Mouse (Mus musculus) CH12.LX (cell line): ENCODE data around the gene Fos. TPM values are rescaled to one million over a fixed set of nuclear protein-coding genes. Genes with fewer than 3 reads are reported as not detected.

Experiments
- DNase-seq: peaks from one replicate; pipeline ENCODE4 v3.0.0-alpha.2; 2013; ENCODE audit errors: extremely low read depth
- H3K27ac ChIP-seq: 2 replicates; pipeline ENCODE4 v1.5.1; 2012; ENCODE audit warnings: low read depth, mild to moderate bottlenecking, control low read depth, moderate library complexity; ENCODE audit not compliant: insufficient read depth
- H3K27me3 ChIP-seq: replicated peaks from 2 replicates; pipeline ENCODE3; 2012; ENCODE audit warnings: inconsistent platforms
- H3K36me3 ChIP-seq, 2 experiments: replicated peaks in 1 of 2; 2 replicates each; pipeline versions ENCODE3 to v1.6.1; 2012; ENCODE audit warnings: inconsistent platforms in 1 of 2, low read length in 1 of 2, mild to moderate bottlenecking in 1 of 2, mixed read lengths in 1 of 2, moderate library complexity in 1 of 2; ENCODE audit not compliant: control insufficient read depth in 1 of 2, insufficient read depth in 1 of 2
- H3K4me1 ChIP-seq, 2 experiments: 2 replicates each; pipeline ENCODE4 v1.6.1; 2012; ENCODE audit warnings: inconsistent platforms in 1 of 2, moderate library complexity in 1 of 2; ENCODE audit not compliant: insufficient read depth in 2 of 2, control insufficient read depth in 1 of 2
- H3K4me2 ChIP-seq: 2 replicates; pipeline ENCODE4 v1.6.1; 2012; ENCODE audit warnings: low read depth, mild to moderate bottlenecking, control low read depth; ENCODE audit not compliant: poor library complexity, insufficient read depth, severe bottlenecking
- H3K4me3 ChIP-seq, 3 experiments: fragments of 150-350 bp in 1 of 3; sonication (generic) in 1 of 3; replicated peaks in 1 of 3; 2 replicates each; pipeline versions ENCODE3 to v1.5.1; 2011 to 2012; ENCODE audit warnings: low read depth in 2 of 3, low read length in 2 of 3, mild to moderate bottlenecking in 2 of 3, moderate library complexity in 2 of 3, control low read depth in 1 of 3, improper control_type of control experiment in 1 of 3, inconsistent platforms in 1 of 3, mixed read lengths in 1 of 3; ENCODE audit not compliant: poor library complexity in 1 of 3
- H3K79me2 ChIP-seq: replicated peaks from 2 replicates; pipeline ENCODE4 v1.6.1; 2012; ENCODE audit warnings: mild to moderate bottlenecking, moderate library complexity; ENCODE audit not compliant: control insufficient read depth, poor library complexity, insufficient read depth, severe bottlenecking; ENCODE audit errors: extremely low read depth
- H3K9ac ChIP-seq: 2 replicates; pipeline ENCODE4 v1.6.1; 2012; ENCODE audit warnings: low read depth, mild to moderate bottlenecking, control low read depth, moderate library complexity; ENCODE audit not compliant: insufficient read depth
- H3K9me3 ChIP-seq: replicated peaks from 2 replicates; pipeline ENCODE3; 2012; ENCODE audit warnings: low read length, inconsistent platforms, mixed read lengths
- BHLHE40 ChIP-seq: IDR thresholded peaks from 2 replicates; pipeline ENCODE4 v1.6.1; 2011; ENCODE audit warnings: mild to moderate bottlenecking, low read depth, low read length, improper control_type of control experiment
- E2F4 ChIP-seq: IDR thresholded peaks from 2 replicates; pipeline ENCODE4 v1.6.1; 2011; ENCODE audit warnings: low read depth, low read length, improper control_type of control experiment; ENCODE audit not compliant: insufficient replicate concordance
- ELF1 ChIP-seq: IDR thresholded peaks from 2 replicates; pipeline ENCODE4 v1.6.1; 2014; ENCODE audit warnings: low read depth, mild to moderate bottlenecking, inconsistent platforms, low read length, improper control_type of control experiment
- EP300 ChIP-seq: IDR thresholded peaks from 2 replicates; pipeline ENCODE4 v1.6.1; 2011; ENCODE audit warnings: low read length, improper control_type of control experiment
- ETS1 ChIP-seq: conservative IDR thresholded peaks from 2 replicates; pipeline ENCODE4 v1.6.1; 2012; ENCODE audit warnings: low read depth, mild to moderate bottlenecking, inconsistent platforms, low read length, improper control_type of control experiment, moderate library complexity
- GABPA ChIP-seq: IDR thresholded peaks from 2 replicates; pipeline ENCODE4 v1.6.1; 2012; ENCODE audit warnings: low read depth, low read length, improper control_type of control experiment, inconsistent platforms; ENCODE audit not compliant: insufficient replicate concordance
- IRF4 ChIP-seq: IDR thresholded peaks from 2 replicates; pipeline ENCODE4 v1.6.1; 2014; ENCODE audit warnings: low read depth, mild to moderate bottlenecking, inconsistent platforms, low read length, improper control_type of control experiment
- JUN ChIP-seq: IDR thresholded peaks from 2 replicates; pipeline ENCODE4 v1.6.1; 2011; ENCODE audit warnings: low read depth, mild to moderate bottlenecking, low read length, improper control_type of control experiment, moderate library complexity; ENCODE audit not compliant: insufficient read depth
- KAT2A ChIP-seq: IDR thresholded peaks from 2 replicates; pipeline ENCODE4 v1.6.1; 2012; ENCODE audit warnings: low read length, improper control_type of control experiment, inconsistent platforms; ENCODE audit not compliant: insufficient replicate concordance
- MAFK ChIP-seq: IDR thresholded peaks from 2 replicates; pipeline ENCODE4 v1.6.1; 2011; ENCODE audit warnings: low read length, improper control_type of control experiment; ENCODE audit not compliant: insufficient replicate concordance
- MAZ ChIP-seq: IDR thresholded peaks from 2 replicates; pipeline ENCODE4 v1.6.1; 2012; ENCODE audit warnings: low read depth, mild to moderate bottlenecking, inconsistent platforms, low read length, improper control_type of control experiment, moderate library complexity
- MEF2A ChIP-seq: IDR thresholded peaks from 2 replicates; pipeline ENCODE4 v1.6.1; 2014; ENCODE audit warnings: low read depth, mild to moderate bottlenecking, inconsistent platforms, low read length, improper control_type of control experiment, borderline replicate concordance
- MXI1 ChIP-seq: IDR thresholded peaks from 2 replicates; pipeline ENCODE4 v1.6.1; 2011; ENCODE audit warnings: mild to moderate bottlenecking, low read depth, low read length, improper control_type of control experiment
- MYC ChIP-seq: IDR thresholded peaks from 2 replicates; pipeline ENCODE4 v1.6.1; 2011; ENCODE audit warnings: low read depth, mild to moderate bottlenecking, improper control_type of control experiment, low read length
- NELFE ChIP-seq: IDR thresholded peaks from 2 replicates; pipeline ENCODE4 v1.6.1; 2011; ENCODE audit warnings: low read depth, low read length, improper control_type of control experiment
- PAX5 ChIP-seq: IDR thresholded peaks from 2 replicates; pipeline ENCODE4 v1.6.1; 2012; ENCODE audit warnings: low read length, inconsistent platforms, mixed read lengths
- POLR2A ChIP-seq: IDR thresholded peaks from 2 replicates; pipeline ENCODE4 v1.6.1; 2011; ENCODE audit warnings: low read depth, mild to moderate bottlenecking, improper control_type of control experiment, low read length
- RAD21 ChIP-seq: IDR thresholded peaks from 2 replicates; pipeline ENCODE4 v1.6.1; 2011; ENCODE audit warnings: low read depth, mild to moderate bottlenecking, low read length, improper control_type of control experiment, moderate library complexity
- RCOR1 ChIP-seq: conservative IDR thresholded peaks from 2 replicates; pipeline ENCODE4 v1.6.1; 2012; ENCODE audit warnings: low read depth, mild to moderate bottlenecking, inconsistent platforms, low read length, improper control_type of control experiment
- SIN3A ChIP-seq: IDR thresholded peaks from 2 replicates; pipeline ENCODE4 v1.6.1; 2012; ENCODE audit warnings: low read length, improper control_type of control experiment, inconsistent platforms
- SMC3 ChIP-seq: IDR thresholded peaks from 2 replicates; pipeline ENCODE4 v1.6.1; 2011; ENCODE audit warnings: low read depth, low read length, improper control_type of control experiment
- UBTF ChIP-seq: IDR thresholded peaks from 2 replicates; pipeline ENCODE4 v1.6.1; 2012; ENCODE audit warnings: low read depth, mild to moderate bottlenecking, inconsistent platforms, low read length, improper control_type of control experiment, moderate library complexity
- USF1 ChIP-seq: IDR thresholded peaks from 2 replicates; pipeline ENCODE4 v1.6.1; 2014; ENCODE audit warnings: low read depth, mild to moderate bottlenecking, inconsistent platforms, low read length, improper control_type of control experiment
- USF2 ChIP-seq: conservative IDR thresholded peaks from 2 replicates; pipeline ENCODE4 v1.6.1; 2011; ENCODE audit warnings: low read depth, low read length, improper control_type of control experiment
- ZC3H11A ChIP-seq: IDR thresholded peaks from 2 replicates; pipeline ENCODE4 v1.6.1; 2012; ENCODE audit warnings: low read depth, mild to moderate bottlenecking, inconsistent platforms, low read length, improper control_type of control experiment
- ZKSCAN1 ChIP-seq: IDR thresholded peaks from 2 replicates; pipeline ENCODE4 v1.6.1; 2012; ENCODE audit warnings: low read depth, inconsistent platforms, low read length, improper control_type of control experiment, borderline replicate concordance
- ZMIZ1 ChIP-seq: IDR thresholded peaks from 2 replicates; pipeline ENCODE4 v1.6.1; 2012; ENCODE audit warnings: low read depth, mild to moderate bottlenecking, inconsistent platforms, low read length, improper control_type of control experiment
- ZNF384 ChIP-seq: IDR thresholded peaks from 2 replicates; pipeline ENCODE4 v1.6.1; 2012; ENCODE audit warnings: low read depth, low read length, improper control_type of control experiment, inconsistent platforms
- dilution Hi-C: fragments of 300-500 bp; cut with MboI; formaldehyde crosslinking; loops from 2 replicates; pipeline ENCODE4 v1.14.3; 2020; ENCODE audit warnings: low sequenced_read_pairs; ENCODE audit not compliant: extremely low pct_unique_long_range_greater_than_20kb, extremely low pct_ligation_motif_present
- in situ Hi-C: fragments of 300-500 bp; cut with MboI; formaldehyde crosslinking; loops from 3 replicates; pipeline ENCODE4 v1.14.3; 2019; ENCODE audit warnings: low sequenced_read_pairs, low pct_ligation_motif_present, low pct_unique_long_range_greater_than_20kb, mixed read lengths
- polyA plus RNA-seq: library from polyadenylated mRNA; unstranded; fragments of >175 nt; gene quantifications from 2 replicates; pipeline ENCODE4 v1.2.1, GENCODE M21; 2012; ENCODE audit warnings: low read depth; ENCODE audit not compliant: insufficient read length
- total RNA-seq, 2 experiments: library from RNA; depleted of rRNA; stranded (reverse); fragments of 300-350 nt in 1 of 2; fragments of >200 nt in 1 of 2; gene quantifications; 2 replicates each; pipeline ENCODE4 v1.2.3; 2012 to 2014

Fos gene
- total and polyA plus RNA-seq, 3 experiments, result 0.11 to 0.20 (median 0.17) TPM

GRCm38 (mm10) chr12:85484655-85485054 lies 11.0 kb downstream of the Fos start:
- Histone ChIP-seq H3K79me2 (no peaks in the 10 kb centered on the region), H3K27ac (no peak overlapping the region), H3K4me3 (no peak overlapping the region), H3K4me2 (no peak overlapping the region), H3K36me3 (no peaks in the 10 kb centered on the region), H3K4me1 (peaks cover 0 to 26% of the 10 kb centered on the region in 2 experiments; a peak in 2 of 4 replicates), H3K27me3 (peaks cover 42% of the 10 kb centered on the region), H3K9ac (no peak overlapping the region), H3K9me3 (no peaks in the 10 kb centered on the region)
- no peak for DNase-seq
- in situ Hi-C loops, result loop anchor here (5.0 to 25.0 kb wide), 3 partner anchors 110 to 322 kb away; partner anchors contain the start of genes Rps6kl1 and Tmed10
- TF ChIP-seq RCOR1 (no peak), ZMIZ1 (no peak), SIN3A (no peak), SMC3 (no peak), RAD21 (no peak), E2F4 (no peak), GABPA (no peak), IRF4 (no peak)
- dilution Hi-C loops, result no loop called here

- Histone ChIP-seq H3K36me3 (no peaks in the 10 kb centered on the region), H3K4me3 (peak overlapping the region; percentile 71 to 79 (median 79)), H3K79me2 (no peaks in the 10 kb centered on the region), H3K9me3 (no peaks in the 10 kb centered on the region), H3K27ac (no peak overlapping the region), H3K4me2 (peak overlapping the region; percentile 90), H3K27me3 (peaks cover 28% of the 10 kb centered on the region), H3K4me1 (peaks cover 3 to 38% of the 10 kb centered on the region in 2 experiments), H3K9ac (peak overlapping the region; percentile 36; the same call in 1 of the 2 replicates)
- peak; percentile 91 for DNase-seq
- dilution Hi-C loops (no loop called here), in situ Hi-C loops (loop anchor here (5.0 to 25.0 kb wide), 3 partner anchors 111 to 324 kb away; partner anchors contain the start of genes Rps6kl1 and Tmed10)
- TF ChIP-seq ZC3H11A, result no peak
- no peak for TF ChIP-seq USF2
- TF ChIP-seq USF1, result no peak
- peak; percentile 22; the same call in 1 of the 2 replicates for TF ChIP-seq ELF1
- no peak for TF ChIP-seq GABPA
- peak; percentile 84; the same call in 1 of the 2 replicates for TF ChIP-seq MXI1
- TF ChIP-seq SMC3, result no peak
- no peak for TF ChIP-seq ZKSCAN1
- peak; percentile 100 for TF ChIP-seq MAZ
- TF ChIP-seq POLR2A, result peak; percentile 30; the same call in 1 of the 2 replicates
- no peak for TF ChIP-seq UBTF
- peak; percentile 75 for TF ChIP-seq SIN3A
- TF ChIP-seq NELFE, result no peak
- no peak for TF ChIP-seq MAFK
- no peak for TF ChIP-seq ZMIZ1
- no peak for TF ChIP-seq BHLHE40
- no peak for TF ChIP-seq PAX5
- peak; percentile 78; the same call in 1 of the 2 replicates for TF ChIP-seq KAT2A
- TF ChIP-seq JUN, result no peak
- TF ChIP-seq MYC, result no peak
- no peak for TF ChIP-seq ETS1
- no peak for TF ChIP-seq MEF2A
- no peak for TF ChIP-seq IRF4
- no peak for TF ChIP-seq RAD21
- no peak for TF ChIP-seq RCOR1
- peak; percentile 72 for TF ChIP-seq ZNF384
- no peak for TF ChIP-seq EP300
- TF ChIP-seq E2F4, result no peak
These were observed 12.4 kb downstream of the Fos start for GRCm38 (mm10) chr12:85485890-85486765.
